Mouse (Mus musculus): ENCODE data around the gene Dlx5. TPM values are rescaled to one million over a fixed set of nuclear protein-coding genes. Genes with fewer than 3 reads are reported as not detected.

Dlx5 gene
- total RNA-seq, 4 experiments from 2014 or later, result not detected

- DNase-seq (ENCODE audit: low spot score in 2 of 2), result no peak
Observed at GRCm38 (mm10) chr6:6876231-6876630, 5.7 kb downstream of the Dlx5 start.

- no peak for DNase-seq (ENCODE audit: low spot score in 2 of 2)
Observed at GRCm38 (mm10) chr6:6875676-6876075, 6.2 kb downstream of the Dlx5 start.

- DNase-seq (ENCODE audit: low spot score in 2 of 2), result no peak
Observed at GRCm38 (mm10) chr6:6875136-6875535, 6.7 kb downstream of the Dlx5 start.

DNA sequence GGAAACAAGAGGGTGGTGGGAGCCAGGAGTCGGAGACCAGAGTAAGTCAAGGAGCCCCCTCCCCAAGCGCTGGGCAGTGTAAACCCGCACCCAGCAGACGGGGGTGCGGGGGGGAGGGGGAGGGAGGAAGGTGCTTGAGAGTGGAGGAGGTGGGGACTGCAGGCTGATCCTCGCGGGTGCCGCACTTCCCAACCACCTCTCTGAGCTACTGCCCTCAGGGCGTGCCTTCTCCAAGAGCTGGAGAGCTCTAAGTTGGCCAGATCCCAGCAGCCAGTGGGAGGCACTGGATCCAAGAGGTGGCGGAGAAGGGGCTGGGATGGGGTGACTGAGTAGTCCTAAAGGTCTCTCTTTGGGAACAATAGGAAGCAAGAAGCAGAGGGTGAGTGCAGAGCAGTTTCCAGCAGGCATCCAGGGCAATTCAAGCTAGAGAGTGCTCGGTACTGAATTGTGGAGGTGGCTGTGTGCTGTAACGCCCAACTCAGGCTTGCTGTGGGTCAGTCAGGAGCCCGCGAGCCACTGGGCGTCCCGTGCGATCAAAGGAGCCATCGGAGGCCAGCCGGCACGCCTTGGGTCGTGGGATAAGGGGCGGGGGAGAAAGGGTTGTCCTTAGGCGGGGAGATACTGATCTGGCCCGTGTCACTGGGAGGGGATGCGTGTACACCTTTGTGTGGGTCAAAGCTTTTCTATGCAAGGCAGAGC lies 7.7 kb downstream of the Dlx5 start:
- no peak for DNase-seq (ENCODE audit: low spot score in 2 of 2)

DNA sequence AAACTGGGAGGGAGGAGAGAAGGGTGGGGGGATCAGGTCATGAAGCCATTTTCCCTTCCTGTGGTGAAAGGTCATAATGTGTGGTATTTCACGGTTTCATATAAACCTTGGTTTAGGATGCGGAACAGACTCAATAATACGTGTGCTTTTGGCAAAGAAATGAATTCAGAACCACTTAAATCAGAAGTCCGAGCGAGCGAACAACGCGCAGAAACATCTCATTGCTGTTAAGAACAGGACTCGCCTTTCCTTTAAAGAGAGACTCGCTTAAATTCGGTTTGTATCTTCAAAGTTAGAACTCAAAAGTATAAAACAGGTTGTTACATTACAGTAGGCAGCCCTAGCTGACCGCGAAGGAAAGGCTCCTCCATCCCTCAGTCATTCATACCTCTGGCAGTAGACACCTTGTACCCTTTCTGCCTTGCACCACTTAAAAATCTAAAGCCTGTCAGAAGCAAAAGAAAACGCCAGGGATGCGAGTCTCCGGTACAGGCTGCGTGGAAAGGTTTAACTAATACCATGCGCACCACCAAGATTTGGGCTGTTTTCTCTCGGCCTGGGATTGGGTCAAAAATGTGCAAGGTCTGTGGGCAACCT lies 8.3 kb downstream of the Dlx5 start:
- no peak for DNase-seq (ENCODE audit: low spot score in 2 of 2)

DNA sequence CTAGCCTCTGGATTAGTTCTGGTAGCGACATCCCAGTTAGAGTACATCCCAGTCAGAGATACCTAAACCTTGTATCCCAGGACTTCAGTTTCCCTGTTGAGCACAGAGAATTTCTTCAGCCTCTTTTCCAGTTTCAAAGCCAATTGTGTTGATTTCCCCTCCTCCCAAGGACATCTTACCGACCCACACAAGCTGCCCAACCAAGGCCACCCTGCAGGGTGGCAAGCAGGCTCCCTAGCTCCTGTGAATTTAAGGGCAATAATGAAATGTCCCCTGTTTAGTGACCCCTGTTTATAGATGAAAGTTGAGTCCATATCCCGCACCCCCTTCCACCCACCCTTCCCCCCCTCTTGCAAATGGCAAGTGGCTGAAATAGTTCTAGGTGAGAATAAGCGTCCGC lies 9.0 kb downstream of the Dlx5 start:
- DNase-seq (ENCODE audit: low spot score in 2 of 2), result no peak

- DNase-seq (ENCODE audit: low spot score in 2 of 2), result no peak
Observed at GRCm38 (mm10) chr6:6871692-6872091, 10.2 kb downstream of the Dlx5 start.

GRCm38 (mm10) chr6:6870876-6871420 lies 10.9 kb downstream of the Dlx5 start:
- no peak for DNase-seq (ENCODE audit: low spot score in 2 of 2)

DNA sequence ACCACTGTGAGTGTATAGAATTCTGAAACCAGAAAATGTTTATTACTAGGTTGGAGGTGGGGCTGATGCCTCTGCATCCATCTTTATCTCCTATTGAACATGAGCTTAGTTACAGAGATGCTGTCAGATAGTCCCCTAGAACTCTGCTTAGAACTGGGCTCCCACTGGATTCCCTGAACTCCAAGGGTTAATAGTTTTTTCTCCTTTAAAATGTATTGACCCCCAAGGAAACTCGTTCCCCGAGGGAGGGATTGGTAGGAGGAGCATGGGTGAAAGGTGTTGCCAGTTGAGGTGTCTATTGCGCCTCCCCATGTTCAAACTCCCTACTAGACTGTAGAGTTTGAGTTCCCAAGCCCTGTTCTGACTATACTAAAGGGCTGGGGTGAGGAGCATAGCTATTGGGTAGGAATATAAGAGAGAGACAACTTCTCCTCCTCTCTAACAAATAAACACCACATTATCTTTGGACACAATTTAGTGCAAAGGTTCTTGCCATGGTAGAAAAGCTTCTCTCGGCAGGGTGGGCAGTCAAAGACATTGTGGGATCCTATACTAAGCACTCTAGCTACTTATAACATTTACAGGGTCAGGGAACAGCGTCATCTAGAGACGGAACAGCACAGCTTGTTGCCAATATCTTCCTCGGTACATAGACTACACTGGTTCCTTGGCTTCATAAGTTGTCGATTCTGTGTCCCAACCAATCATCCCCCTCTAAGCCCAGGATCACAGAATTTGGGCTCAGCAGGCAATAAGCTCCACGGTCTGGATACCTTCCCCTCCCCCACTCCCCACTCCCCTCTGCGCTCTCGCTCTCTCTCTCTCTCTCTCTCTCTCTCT lies 11.7 kb downstream of the Dlx5 start:
- no peak for DNase-seq (ENCODE audit: low spot score in 2 of 2)

- no peak for DNase-seq (ENCODE audit: low spot score in 2 of 2)
Observed at GRCm38 (mm10) chr6:6869041-6869685, 12.7 kb downstream of the Dlx5 start.

DNA sequence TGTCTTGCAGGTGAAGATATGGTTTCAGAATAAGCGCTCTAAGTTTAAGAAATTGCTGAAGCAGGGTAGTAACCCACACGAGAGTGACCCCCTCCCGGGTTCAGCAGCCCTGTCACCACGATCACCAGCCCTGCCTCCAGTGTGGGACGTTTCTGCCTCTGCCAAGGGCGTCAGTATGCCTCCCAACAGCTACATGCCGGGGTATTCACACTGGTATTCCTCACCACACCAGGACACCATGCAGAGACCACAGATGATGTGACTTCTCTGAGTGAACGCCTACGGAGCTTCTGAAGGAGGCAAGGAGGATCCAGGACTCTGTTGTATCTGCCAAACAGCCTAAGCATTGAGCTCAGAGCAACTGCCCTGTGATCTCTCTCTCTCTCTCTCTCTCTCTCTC lies 14.9 kb downstream of the Dlx5 start:
- DNase-seq (ENCODE audit: low spot score in 2 of 2), result no peak

- no peak for DNase-seq (ENCODE audit: low spot score in 2 of 2)
Observed at GRCm38 (mm10) chr6:6864441-6865440, 17.1 kb downstream of the Dlx5 start.

DNA sequence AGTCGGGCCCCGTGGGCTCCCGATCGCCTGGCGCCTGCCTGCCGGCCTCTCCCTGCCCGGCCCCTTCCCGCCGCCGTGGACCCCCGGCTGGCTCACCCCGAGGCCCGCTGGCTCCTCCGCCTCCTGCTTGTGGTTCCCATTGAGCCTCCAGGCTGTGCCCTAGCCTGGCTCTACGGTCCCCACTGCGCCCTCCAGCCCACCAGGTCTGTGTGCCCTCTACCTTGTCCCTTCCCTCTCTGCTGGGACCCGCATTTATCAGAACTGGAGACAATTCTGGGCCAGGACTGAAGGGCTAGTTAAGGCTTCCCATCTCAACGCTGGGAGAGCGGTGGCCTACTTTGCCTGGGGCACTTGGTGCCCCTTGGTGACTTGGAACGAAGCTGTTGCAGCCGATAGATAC lies 17.9 kb downstream of the Dlx5 start:
- no peak for DNase-seq (ENCODE audit: low spot score in 2 of 2)

- DNase-seq (ENCODE audit: low spot score in 2 of 2), result no peak
Observed at GRCm38 (mm10) chr6:6863160-6863870, 18.6 kb downstream of the Dlx5 start, which contains the start of gene Dlx6. Gene Dlx6 (plus strand): TSS chr6:6863334.

DNA sequence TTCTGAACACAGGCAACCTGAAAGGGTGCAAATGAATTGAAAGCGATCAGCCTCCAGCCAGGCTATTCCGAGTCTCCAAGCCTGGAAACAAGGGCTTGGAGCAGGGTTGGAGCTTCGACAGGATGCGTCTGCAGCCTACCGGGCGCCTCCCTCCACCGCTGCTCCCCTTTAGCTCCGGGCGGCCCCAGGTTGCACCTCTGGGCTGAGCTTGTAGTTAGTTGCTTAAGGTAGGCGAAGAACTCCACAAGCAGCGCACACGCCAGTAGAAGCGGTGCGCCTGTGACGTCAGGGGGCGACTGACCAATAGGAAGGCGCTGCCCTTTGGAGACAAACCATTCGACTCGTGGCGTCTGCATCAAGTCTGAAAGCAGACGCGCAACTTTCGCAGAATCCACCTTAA lies 19.3 kb downstream of the Dlx5 start:
- no peak for DNase-seq (ENCODE audit: low spot score in 2 of 2)

DNA sequence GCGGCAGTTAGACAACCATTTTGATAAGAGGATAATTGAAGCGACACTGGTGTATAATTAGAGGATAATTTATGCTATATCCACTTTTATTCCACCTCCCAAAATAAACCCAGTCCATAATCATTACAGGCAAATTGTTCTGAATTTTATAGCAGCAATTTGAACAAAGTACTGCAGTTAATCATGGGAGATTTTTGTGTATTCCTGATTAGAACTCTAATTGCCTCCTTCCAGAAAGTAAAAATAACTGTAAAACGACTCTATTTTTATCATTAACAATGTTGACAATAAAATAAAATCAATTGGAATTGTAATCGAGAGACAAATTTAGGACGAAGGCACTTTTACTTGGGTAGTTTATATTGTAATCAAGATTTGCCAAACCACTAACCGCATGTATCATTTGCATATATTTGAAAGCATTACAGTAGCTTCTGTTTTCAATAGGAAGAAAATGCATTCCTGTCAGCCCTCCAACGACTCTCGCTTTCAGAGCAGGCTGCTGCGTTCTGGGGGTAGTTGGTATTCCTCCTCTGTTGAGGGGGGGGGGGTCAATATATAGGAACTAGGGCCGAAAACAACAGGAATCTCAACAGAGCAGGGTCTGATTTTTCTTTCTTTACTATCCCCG lies 20.0 kb downstream of the Dlx5 start:
- no peak for DNase-seq (ENCODE audit: low spot score in 2 of 2)

GRCm38 (mm10) chr6:6861086-6861797 lies 20.6 kb downstream of the Dlx5 start:
- no peak for DNase-seq (ENCODE audit: low spot score in 2 of 2)

- DNase-seq (ENCODE audit: low spot score in 2 of 2), result no peak
Observed at GRCm38 (mm10) chr6:6860411-6861085, 21.3 kb downstream of the Dlx5 start.

Data from gastrocnemius, adult 8-10 months (tissue).